Mouse (Mus musculus) left cerebral cortex, postnatal 14 days (tissue): ENCODE data around the gene Tgfbr2. TPM values are rescaled to one million over a fixed set of nuclear protein-coding genes. Genes with fewer than 3 reads are reported as not detected.

Experiments used
- DNase-seq, 2 experiments: peaks; one replicate each; pipeline ENCODE4 v3.0.0; 2021 to 2022; ENCODE audit warnings: low spot score in 2 of 2, mixed read lengths in 1 of 2
- intact Hi-C: fragments of 180-260 bp; cut with DNase I; formaldehyde crosslinking; loops from one replicate; pipeline ENCODE4 v1.15.1; 2025
- total RNA-seq, 2 experiments: library from RNA; stranded (reverse); gene quantifications; 2 replicates each; pipeline ENCODE4 v1.2.3; 2021

The Tgfbr2 gene
- total RNA-seq, 2 experiments from 2014 or later: 13.7 to 15.1 TPM

GRCm38 (mm10) chr9:116163883-116164282 lies 11.3 kb downstream of the Tgfbr2 start:
- intact Hi-C loops: no loop called here
- no peak for DNase-seq

GRCm38 (mm10) chr9:116162866-116163374 lies 12.2 kb downstream of the Tgfbr2 start:
- intact Hi-C loops: no loop called here
- DNase-seq: no peak

GRCm38 (mm10) chr9:116160860-116161259 lies 14.3 kb downstream of the Tgfbr2 start:
- DNase-seq: no peak
- intact Hi-C loops: no loop called here

GRCm38 (mm10) chr9:116160067-116160466 lies 15.1 kb downstream of the Tgfbr2 start:
- intact Hi-C loops: no loop called here
- no peak for DNase-seq

GRCm38 (mm10) chr9:116156501-116156900 lies 18.7 kb downstream of the Tgfbr2 start:
- no peak for DNase-seq
- intact Hi-C loops: no loop called here

GRCm38 (mm10) chr9:116152878-116153277 lies 22.3 kb downstream of the Tgfbr2 start:
- DNase-seq: peak in 1 of 2 experiments; percentile 31
- intact Hi-C loops: no loop called here

GRCm38 (mm10) chr9:116150725-116151396 lies 24.3 kb downstream of the Tgfbr2 start:
- intact Hi-C loops: no loop called here
- no peak for DNase-seq

GRCm38 (mm10) chr9:116148809-116149208 lies 26.4 kb downstream of the Tgfbr2 start:
- intact Hi-C loops: no loop called here
- no peak for DNase-seq

- no peak for DNase-seq
- intact Hi-C loops: no loop called here
These were observed 28.9 kb downstream of the Tgfbr2 start for GRCm38 (mm10) chr9:116146235-116146634.

- intact Hi-C loops: no loop called here
- DNase-seq: peak in 1 of 2 experiments; percentile 51
These were observed 29.9 kb downstream of the Tgfbr2 start for GRCm38 (mm10) chr9:116145231-116145641.

- intact Hi-C loops: no loop called here
- DNase-seq: no peak
These were observed 34.7 kb downstream of the Tgfbr2 start for GRCm38 (mm10) chr9:116140422-116140821.

- intact Hi-C loops: no loop called here
These were observed 35.6 kb downstream of the Tgfbr2 start for GRCm38 (mm10) chr9:116139549-116139948.

GRCm38 (mm10) chr9:116138595-116139134 lies 36.5 kb downstream of the Tgfbr2 start:
- DNase-seq: no peak
- intact Hi-C loops: no loop called here

More at GRCm38 (mm10) chr9:116139549-116139948, 35.6 kb downstream of the Tgfbr2 start:
- DNase-seq: no peak

GRCm38 (mm10) chr9:116137645-116138044 lies 37.5 kb downstream of the Tgfbr2 start:
- intact Hi-C loops: no loop called here
- DNase-seq: no peak

- intact Hi-C loops: no loop called here
- DNase-seq: no peak
These were observed 38.3 kb downstream of the Tgfbr2 start for GRCm38 (mm10) chr9:116136811-116137210.

- intact Hi-C loops: no loop called here
These were observed 39.0 kb downstream of the Tgfbr2 start for GRCm38 (mm10) chr9:116136146-116136545.

GRCm38 (mm10) chr9:116134488-116134887 lies 40.7 kb downstream of the Tgfbr2 start:
- intact Hi-C loops: no loop called here
- DNase-seq: no peak

More at GRCm38 (mm10) chr9:116136146-116136545, 39.0 kb downstream of the Tgfbr2 start:
- no peak for DNase-seq

- intact Hi-C loops: no loop called here
- DNase-seq: peak in 1 of 2 experiments; percentile 20
These were observed 41.7 kb downstream of the Tgfbr2 start for GRCm38 (mm10) chr9:116133312-116133980.

- no peak for DNase-seq
- intact Hi-C loops: no loop called here
These were observed 46.3 kb downstream of the Tgfbr2 start for GRCm38 (mm10) chr9:116128886-116129285.

GRCm38 (mm10) chr9:116128311-116128710 lies 46.8 kb downstream of the Tgfbr2 start:
- intact Hi-C loops: no loop called here
- no peak for DNase-seq
